Mouse (Mus musculus): ENCODE measurements around the gene Bmp7. TPM values are rescaled to one million over a fixed set of nuclear protein-coding genes. Genes with fewer than 3 reads are reported as not detected.

Bmp7 gene
- polyA plus RNA-seq (2017; shearing (Covaris generic)) = 10 to 100 TPM; 13.3 to 54.0 TPM

DNA sequence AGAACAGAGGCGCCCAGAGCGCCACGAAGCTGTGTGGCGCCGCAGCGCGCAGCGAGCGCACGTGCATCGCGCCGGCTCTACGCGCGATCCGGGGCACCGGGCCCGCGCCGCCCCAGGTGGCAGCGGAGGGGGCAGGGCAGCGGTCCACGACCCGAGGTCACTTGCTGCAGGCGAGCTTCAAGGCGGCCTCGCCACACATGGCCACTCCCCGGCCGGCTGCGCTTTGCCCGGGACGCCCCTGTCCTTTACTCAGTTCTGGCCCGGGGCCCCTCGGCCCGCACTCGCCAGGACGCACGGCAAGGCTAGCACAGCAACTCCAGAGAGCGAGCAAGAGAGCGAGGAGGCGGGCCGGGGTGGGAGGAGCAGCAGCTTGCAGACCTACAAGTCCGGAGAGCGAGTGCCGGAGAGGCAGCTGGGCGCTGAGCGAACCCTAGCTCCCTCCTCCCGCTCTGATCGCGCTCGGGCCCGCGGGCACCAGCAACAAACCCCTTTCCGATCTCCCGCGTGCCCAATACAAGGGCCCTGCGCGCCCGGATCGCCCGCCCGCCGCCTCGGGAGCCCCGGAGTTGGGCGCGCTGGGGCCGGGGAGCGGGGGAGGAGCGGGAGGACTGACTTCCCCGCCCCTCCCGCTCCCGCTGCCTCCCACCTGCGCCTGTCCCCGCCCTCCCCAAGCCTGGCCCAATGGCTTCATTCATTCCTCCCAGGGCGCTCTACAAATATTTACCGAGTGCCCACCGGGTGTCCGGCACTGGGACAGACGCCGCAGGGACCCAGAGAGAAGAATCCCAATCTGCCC, at the start of gene Bmp7:
Bmp7 (minus strand) TSS at position 319 of the 796 bp plus-strand sequence.

DNA sequence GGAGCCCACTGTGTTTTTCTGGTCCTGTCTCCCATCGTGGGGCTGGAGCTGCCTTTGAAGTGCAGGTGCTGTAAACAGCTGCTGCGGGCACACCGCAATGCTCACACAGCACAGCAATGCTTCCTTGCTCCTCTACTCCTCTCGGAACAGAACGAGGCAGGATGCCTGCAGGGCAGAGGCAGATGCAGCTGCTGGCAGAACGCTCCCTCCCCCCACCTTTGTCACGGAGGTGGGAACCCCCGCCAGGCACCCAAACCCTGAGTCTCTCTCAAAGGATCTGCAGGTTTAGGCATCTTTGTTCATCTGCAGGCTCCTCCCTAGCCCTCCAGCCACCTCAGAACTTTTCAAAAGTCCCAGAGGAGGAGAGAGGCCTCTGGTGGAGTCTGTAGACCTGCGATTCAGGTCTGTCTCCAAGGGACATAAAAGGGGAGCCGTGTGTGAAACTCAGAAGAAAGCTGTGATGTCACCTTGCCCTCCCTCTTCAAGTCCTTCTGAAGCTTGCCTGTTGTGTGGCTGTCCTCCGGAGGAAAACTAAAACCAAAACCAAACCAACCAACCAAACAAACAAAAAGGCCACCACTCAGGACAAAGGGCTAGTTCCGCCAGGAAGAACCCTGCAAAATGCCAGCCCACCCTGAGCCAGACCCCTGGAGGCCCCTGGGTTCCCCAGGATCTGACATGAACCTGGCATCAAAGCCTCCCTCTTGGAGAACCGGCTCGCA, 37.4 kb upstream of the Bmp7 start, which contains the start of gene Spo11:
Spo11 (plus strand) TSS at position 292 of the 722 bp plus-strand sequence.

Other genes starting within 250 kb of the Bmp7 start
- 10 to 100 TPM in 1 of 2 experiments, 1 to 10 TPM in 1; 4.3 to 13.1 TPM for gene Spo11, start 37.4 kb upstream of the Bmp7 start, polyA plus RNA-seq (2017; shearing (Covaris generic))
- 100 to 1,000 TPM; 119 to 138 TPM for gene Rae1, start 59.8 kb upstream of the Bmp7 start, polyA plus RNA-seq (2017; shearing (Covaris generic))
- gene Rbm38, start 80.2 kb upstream of the Bmp7 start, polyA plus RNA-seq (2017; shearing (Covaris generic)) = 10 to 100 TPM; 64.5 to 80.3 TPM
- gene Ctcfl, start 179.2 kb upstream of the Bmp7 start, polyA plus RNA-seq (2017; shearing (Covaris generic)) = under 1 TPM in 1 of 2 experiments, not detected in 1; 0.37 TPM
- gene Pck1, start 212.7 kb upstream of the Bmp7 start, polyA plus RNA-seq (2017; shearing (Covaris generic)) = 1 to 10 TPM in 1 of 2 experiments, not detected in 1; 1.4 TPM

Measured in activated CD4-positive, CD25-positive, alpha-beta regulatory T cell (primary cell).